Mouse (Mus musculus) midbrain, embryonic 12.5 days (tissue): ENCODE measurements around the gene Hebp1. TPM values are rescaled to one million over a fixed set of nuclear protein-coding genes. Genes with fewer than 3 reads are reported as not detected.
A peak's percentile ranks its signal among the peaks of the same experiment; 100 is the strongest.

Source experiments
- ATAC-seq: fragments of 200-750 bp; cut with Nextera tagmentation; 2 replicates; pipeline ENCODE4 v1.8.0; 2017; ENCODE audit warnings: low read depth, moderate TSS enrichment, moderate library complexity; ENCODE audit not compliant: low FRiP score
- H3K27ac ChIP-seq: fragments of 300-500 bp; sonication (generic); replicated peaks from 2 replicates; pipeline ENCODE4 v1.5.1; 2016; ENCODE audit warnings: mild to moderate bottlenecking
- H3K27me3 ChIP-seq: fragments of 300-500 bp; sonication (generic); 2 replicates; pipeline ENCODE4 v1.6.1; 2016; ENCODE audit warnings: mild to moderate bottlenecking
- H3K36me3 ChIP-seq: fragments of 300-500 bp; sonication (generic); 2 replicates; pipeline ENCODE4 v1.6.1; 2016
- H3K4me1 ChIP-seq: fragments of 300-500 bp; sonication (generic); 2 replicates; pipeline ENCODE4 v1.6.1; 2016
- H3K4me2 ChIP-seq: fragments of 300-500 bp; sonication (generic); replicated peaks from 2 replicates; pipeline ENCODE4 v1.6.1; 2016; ENCODE audit warnings: mild to moderate bottlenecking, moderate library complexity
- H3K4me3 ChIP-seq: fragments of 300-500 bp; sonication (generic); 2 replicates; pipeline ENCODE4 v1.5.1; 2016; ENCODE audit warnings: mild to moderate bottlenecking
- H3K9ac ChIP-seq: fragments of 300-500 bp; sonication (generic); replicated peaks from 2 replicates; pipeline ENCODE4 v1.6.1; 2016; ENCODE audit warnings: mild to moderate bottlenecking, moderate library complexity
- H3K9me3 ChIP-seq: fragments of 300-500 bp; sonication (generic); 2 replicates; pipeline ENCODE4 v1.6.1; 2016; ENCODE audit warnings: mild to moderate bottlenecking
- WGBS: fragments of 180-500 bp; shearing (Covaris S2); methylation state at CpG from one replicate; pipeline ENCODE4 v1.1.7; 2016; 5-methylcytosine and 5-hydroxymethylcytosine counted together
- polyA plus RNA-seq: library from polyadenylated mRNA; unstranded; fragments of >200 nt; fragmentation: Nextera tagmentation; extraction: Ambion mirVana; gene quantifications from 2 replicates; pipeline ENCODE4 v1.2.1, GENCODE M21; 2016

Gene Hebp1
- 2.3 and 4.0 TPM in 2 replicates for polyA plus RNA-seq

- Histone ChIP-seq H3K36me3 (no peaks in the 10 kb centered on the region), H3K4me2 (peak within 1 kb of the TSS; percentile 89), H3K4me3 (peak within 1 kb of the TSS; percentile 82), H3K27ac (peak within 1 kb of the TSS; percentile 76), H3K9ac (peak within 1 kb of the TSS; percentile 83), H3K4me1 (peaks cover 24% of the 10 kb centered on the region), H3K27me3 (peaks cover 14% of the 10 kb centered on the region), H3K9me3 (0 out of 2 replicates have a peak, but pooled peaks cover 2% of the 10 kb centered on the region)
- WGBS, result under 1% methylated on average over 52 of the region's 52 CpGs
- peak; percentile 92 for ATAC-seq
Measured at GRCm38 (mm10) chr6:135197921-135198532, at the start of gene Hebp1, which contains the start of gene Fam234b. TSS of gene Hebp1 (minus strand) at chr6:135198022. TSS of gene Fam234b (plus strand) at chr6:135197977.

GRCm38 (mm10) chr6:135245586-135245985, 47.8 kb upstream of the Hebp1 start:
- 42% methylated on average over 8 of the region's 8 CpGs for WGBS
- H3K4me3 ChIP-seq, result no peak overlapping the region
- H3K9ac ChIP-seq, result no peak overlapping the region
- no peak overlapping the region for H3K27ac ChIP-seq
- ATAC-seq, result 0 out of 2 replicates have a peak, but pooled peaks have one; percentile 47
- no peaks in the 10 kb centered on the region for H3K36me3 ChIP-seq
- H3K4me1 ChIP-seq, result peaks cover 5% of the 10 kb centered on the region; the same call in 1 of the 2 replicates
- no peaks in the 10 kb centered on the region for H3K9me3 ChIP-seq
- H3K27me3 ChIP-seq, result peaks cover 15% of the 10 kb centered on the region
- no peak overlapping the region for H3K4me2 ChIP-seq

GRCm38 (mm10) chr6:135240361-135240760, 42.5 kb upstream of the Hebp1 start:
- H3K4me1 ChIP-seq, result no peaks in the 10 kb centered on the region
- no peak for ATAC-seq
- no peak overlapping the region for H3K9ac ChIP-seq
- H3K4me2 ChIP-seq, result no peak overlapping the region
- H3K27me3 ChIP-seq, result no peaks in the 10 kb centered on the region; the same call in 1 of the 2 replicates
- H3K9me3 ChIP-seq, result no peaks in the 10 kb centered on the region
- no peaks in the 10 kb centered on the region for H3K36me3 ChIP-seq
- no peak overlapping the region for H3K27ac ChIP-seq
- WGBS, result 96% methylated on average over 8 of the region's 8 CpGs
- no peak overlapping the region for H3K4me3 ChIP-seq

- Histone ChIP-seq H3K36me3 (peaks cover 14% of the 10 kb centered on the region; the same call in 1 of the 2 replicates), H3K4me3 (no peak overlapping the region), H3K9me3 (no peaks in the 10 kb centered on the region), H3K27me3 (no peaks in the 10 kb centered on the region; the same call in 1 of the 2 replicates), H3K4me2 (no peak overlapping the region), H3K4me1 (no peaks in the 10 kb centered on the region), H3K9ac (no peak overlapping the region), H3K27ac (no peak overlapping the region)
- ATAC-seq, result no peak
- WGBS, result 57% methylated on average over 4 of the region's 4 CpGs
Measured at GRCm38 (mm10) chr6:135238211-135238610, 40.4 kb upstream of the Hebp1 start.

- WGBS, result 81% methylated on average over 14 of the region's 14 CpGs
- H3K27me3 ChIP-seq, result no peaks in the 10 kb centered on the region; the same call in 1 of the 2 replicates
Measured at GRCm38 (mm10) chr6:135237326-135237725, 39.5 kb upstream of the Hebp1 start.

GRCm38 (mm10) chr6:135236576-135236975, 38.8 kb upstream of the Hebp1 start:
- WGBS, result 90% methylated on average over 3 of the region's 3 CpGs
- Histone ChIP-seq H3K4me2 (no peak overlapping the region), H3K4me3 (no peak overlapping the region), H3K36me3 (peaks cover 30% of the 10 kb centered on the region), H3K27ac (no peak overlapping the region), H3K27me3 (no peaks in the 10 kb centered on the region; the same call in 1 of the 2 replicates), H3K9ac (no peak overlapping the region), H3K4me1 (no peaks in the 10 kb centered on the region), H3K9me3 (no peaks in the 10 kb centered on the region)
- no peak for ATAC-seq

More at GRCm38 (mm10) chr6:135237326-135237725, 39.5 kb upstream of the Hebp1 start:
- no peak for ATAC-seq
- H3K4me1 ChIP-seq, result no peaks in the 10 kb centered on the region
- H3K27ac ChIP-seq, result no peak overlapping the region
- H3K4me2 ChIP-seq, result no peak overlapping the region
- H3K9me3 ChIP-seq, result no peaks in the 10 kb centered on the region
- no peak overlapping the region for H3K4me3 ChIP-seq
- H3K9ac ChIP-seq, result no peak overlapping the region
- H3K36me3 ChIP-seq, result peaks cover 23% of the 10 kb centered on the region; the same call in 1 of the 2 replicates

GRCm38 (mm10) chr6:135235742-135236141, 37.9 kb upstream of the Hebp1 start:
- Histone ChIP-seq H3K27me3 (no peaks in the 10 kb centered on the region), H3K9ac (no peak overlapping the region), H3K27ac (no peak overlapping the region), H3K36me3 (peaks cover 31% of the 10 kb centered on the region), H3K4me3 (no peak overlapping the region), H3K9me3 (no peaks in the 10 kb centered on the region), H3K4me1 (no peaks in the 10 kb centered on the region), H3K4me2 (no peak overlapping the region)
- WGBS, result 89% methylated on average over 3 of the region's 3 CpGs
- no peak for ATAC-seq

- Histone ChIP-seq H3K36me3 (peaks cover 37% of the 10 kb centered on the region), H3K9me3 (no peaks in the 10 kb centered on the region), H3K4me3 (no peak overlapping the region), H3K27ac (no peak overlapping the region), H3K4me1 (peaks cover 6% of the 10 kb centered on the region; the same call in 1 of the 2 replicates), H3K9ac (no peak overlapping the region), H3K4me2 (no peak overlapping the region), H3K27me3 (no peaks in the 10 kb centered on the region)
- WGBS, result 59% methylated on average over 12 of the region's 12 CpGs
- no peak for ATAC-seq
Measured at GRCm38 (mm10) chr6:135232443-135233182, 34.8 kb upstream of the Hebp1 start.

- no peak for ATAC-seq
- Histone ChIP-seq H3K36me3 (peaks cover 42% of the 10 kb centered on the region), H3K4me2 (no peak overlapping the region), H3K9me3 (no peaks in the 10 kb centered on the region), H3K27ac (no peak overlapping the region), H3K4me1 (peaks cover 6% of the 10 kb centered on the region; the same call in 1 of the 2 replicates), H3K9ac (no peak overlapping the region), H3K4me3 (no peak overlapping the region), H3K27me3 (no peaks in the 10 kb centered on the region)
- WGBS, result 95% methylated on average over 6 of the region's 6 CpGs
Measured at GRCm38 (mm10) chr6:135230586-135230985, 32.8 kb upstream of the Hebp1 start.

GRCm38 (mm10) chr6:135228465-135228941, 30.7 kb upstream of the Hebp1 start:
- no peaks in the 10 kb centered on the region for H3K9me3 ChIP-seq
- no peak overlapping the region for H3K4me3 ChIP-seq
- H3K27me3 ChIP-seq, result no peaks in the 10 kb centered on the region
- peaks cover 31% of the 10 kb centered on the region for H3K36me3 ChIP-seq
- H3K4me2 ChIP-seq, result no peak overlapping the region
- no peak overlapping the region for H3K27ac ChIP-seq
- no peak overlapping the region for H3K9ac ChIP-seq
- peaks cover 12% of the 10 kb centered on the region for H3K4me1 ChIP-seq
- 40% methylated on average over 10 of the region's 10 CpGs for WGBS
- peak; percentile 55 for ATAC-seq

- Histone ChIP-seq H3K9me3 (no peaks in the 10 kb centered on the region), H3K36me3 (peaks cover 22% of the 10 kb centered on the region), H3K27me3 (no peaks in the 10 kb centered on the region), H3K27ac (0 out of 2 replicates have a peak overlapping the region, but pooled peaks have one; percentile 17), H3K4me3 (no peak overlapping the region), H3K9ac (no peak overlapping the region), H3K4me2 (no peak overlapping the region), H3K4me1 (peaks cover 13% of the 10 kb centered on the region)
- 66% methylated on average over 6 of the region's 6 CpGs for WGBS
- 0 out of 2 replicates have a peak, but pooled peaks have one; percentile 14 for ATAC-seq
Measured at GRCm38 (mm10) chr6:135223786-135224416, 26.1 kb upstream of the Hebp1 start.
